Mouse (Mus musculus) left cerebral cortex, postnatal 10 days (tissue): Measurements from ENCODE around the gene Skap2. TPM values are rescaled to one million over a fixed set of nuclear protein-coding genes. Genes with fewer than 3 reads are reported as not detected.
A peak's percentile ranks its signal among the peaks of the same experiment; 100 is the strongest.

Experiments used
- DNase-seq, 2 experiments: peaks; one replicate each; pipeline ENCODE4 v3.0.0; 2021 to 2022; ENCODE audit warnings: low spot score in 2 of 2, mixed read lengths in 1 of 2; ENCODE audit errors: extremely low spot score in 1 of 2
- intact Hi-C: fragments of 180-260 bp; cut with DNase I; formaldehyde crosslinking; loops from one replicate; pipeline ENCODE4 v1.15.1; 2025
- total RNA-seq, 2 experiments: library from RNA; stranded (reverse); gene quantifications; 2 replicates each; pipeline ENCODE4 v1.2.3; 2021

Gene Skap2
- total RNA-seq, 2 experiments from 2014 or later = 6.4 to 7.7 TPM

GRCm38 (mm10) chr6:51905659-51906058 is 106.7 kb downstream of the Skap2 start:
- no peak for DNase-seq
- intact Hi-C loops = loop anchor here (10.0 kb wide), 1 partner anchor 239 kb away; no protein-coding TSS in a partner anchor

GRCm38 (mm10) chr6:51901544-51901943 is 110.8 kb downstream of the Skap2 start:
- intact Hi-C loops = loop anchor here (10.0 kb wide), 1 partner anchor 243 kb away; no protein-coding TSS in a partner anchor
- no peak for DNase-seq

- intact Hi-C loops = no loop called here
- no peak for DNase-seq
These were observed 113.9 kb downstream of the Skap2 start for GRCm38 (mm10) chr6:51898318-51898994.

GRCm38 (mm10) chr6:51895753-51896152 is 116.6 kb downstream of the Skap2 start:
- intact Hi-C loops = no loop called here

GRCm38 (mm10) chr6:51894717-51895116 is 117.6 kb downstream of the Skap2 start:
- intact Hi-C loops = no loop called here
- no peak for DNase-seq

More at GRCm38 (mm10) chr6:51895753-51896152, 116.6 kb downstream of the Skap2 start:
- no peak for DNase-seq

GRCm38 (mm10) chr6:51890356-51890755 is 122.0 kb downstream of the Skap2 start:
- no peak for DNase-seq
- intact Hi-C loops = no loop called here

- no peak for DNase-seq
- intact Hi-C loops = no loop called here
These were observed 122.5 kb downstream of the Skap2 start for GRCm38 (mm10) chr6:51889824-51890223.

GRCm38 (mm10) chr6:51886902-51887431 is 125.4 kb downstream of the Skap2 start:
- no peak for DNase-seq
- intact Hi-C loops = no loop called here

- peak in 1 of 2 experiments; percentile 43 for DNase-seq
- intact Hi-C loops = loop anchor here (5.0 kb wide), 1 partner anchor 124 kb away; no protein-coding TSS in a partner anchor
These were observed 129.5 kb downstream of the Skap2 start for GRCm38 (mm10) chr6:51882880-51883274.

GRCm38 (mm10) chr6:51882266-51882879 is 130.0 kb downstream of the Skap2 start:
- intact Hi-C loops = loop anchor here (5.0 kb wide), 1 partner anchor 125 kb away; no protein-coding TSS in a partner anchor
- DNase-seq = no peak

- intact Hi-C loops = loop anchor here (5.0 kb wide), 1 partner anchor 126 kb away; no protein-coding TSS in a partner anchor
- no peak for DNase-seq
These were observed 131.0 kb downstream of the Skap2 start for GRCm38 (mm10) chr6:51881181-51881968.

GRCm38 (mm10) chr6:51880778-51881177 is 131.6 kb downstream of the Skap2 start:
- DNase-seq = no peak
- intact Hi-C loops = loop anchor here (5.0 kb wide), 1 partner anchor 127 kb away; no protein-coding TSS in a partner anchor

GRCm38 (mm10) chr6:51878551-51878950 is 133.8 kb downstream of the Skap2 start:
- intact Hi-C loops = no loop called here
- DNase-seq = no peak

- intact Hi-C loops = no loop called here
- DNase-seq = no peak
These were observed 135.4 kb downstream of the Skap2 start for GRCm38 (mm10) chr6:51876841-51877553.

GRCm38 (mm10) chr6:51875884-51876626 is 136.3 kb downstream of the Skap2 start:
- DNase-seq = no peak

GRCm38 (mm10) chr6:51874035-51874434 is 138.3 kb downstream of the Skap2 start:
- intact Hi-C loops = loop anchor here (5.0 kb wide), 2 partner anchors 323 to 348 kb away; partner anchors contain the start of gene Hoxa7
- DNase-seq = no peak

More at GRCm38 (mm10) chr6:51875884-51876626, 136.3 kb downstream of the Skap2 start:
- intact Hi-C loops = no loop called here

- intact Hi-C loops = loop anchor here (5.0 kb wide), 2 partner anchors 326 to 351 kb away; partner anchors contain the start of gene Hoxa7
- DNase-seq = no peak
These were observed 141.2 kb downstream of the Skap2 start for GRCm38 (mm10) chr6:51871135-51871534.
